Mouse (Mus musculus) intestine, embryonic 14.5 days (tissue): Measurements from ENCODE around the gene Kif23. TPM values are rescaled to one million over a fixed set of nuclear protein-coding genes. Genes with fewer than 3 reads are reported as not detected.

Source experiments
- ATAC-seq: fragments of 200-750 bp; cut with Nextera tagmentation; replicated peaks from 2 replicates; pipeline ENCODE4 v1.8.0; 2017; ENCODE audit warnings: low read depth, moderate number of reproducible peaks, moderate TSS enrichment, moderate library complexity; ENCODE audit not compliant: low FRiP score, low TSS enrichment
- DNase-seq: peaks from one replicate; pipeline ENCODE4 v3.0.0-alpha.2; 2018; ENCODE audit warnings: low spot score
- H3K27ac ChIP-seq: fragments of 300-500 bp; sonication (generic); 2 replicates; pipeline ENCODE4 v1.5.1; 2014; ENCODE audit warnings: low read depth, mild to moderate bottlenecking, control low read depth
- H3K27me3 ChIP-seq: fragments of 300-500 bp; sonication (generic); replicated peaks from 2 replicates; pipeline ENCODE4 v1.6.1; 2014; ENCODE audit warnings: low read length, control low read depth; ENCODE audit not compliant: control insufficient read depth, insufficient read depth
- H3K36me3 ChIP-seq: fragments of 300-500 bp; sonication (generic); 2 replicates; pipeline ENCODE4 v1.6.1; 2014; ENCODE audit warnings: low read length, control low read depth; ENCODE audit not compliant: control insufficient read depth, insufficient read depth
- H3K4me1 ChIP-seq: fragments of 300-500 bp; sonication (generic); replicated peaks from 2 replicates; pipeline ENCODE4 v1.6.1; 2014; ENCODE audit warnings: low read length, control low read depth, mixed read lengths; ENCODE audit not compliant: control insufficient read depth, insufficient read depth
- H3K4me2 ChIP-seq: fragments of 300-500 bp; sonication (generic); 2 replicates; pipeline ENCODE4 v1.6.1; 2014; ENCODE audit warnings: low read length
- H3K4me3 ChIP-seq: fragments of 300-500 bp; sonication (generic); 2 replicates; pipeline ENCODE4 v1.5.1; 2014; ENCODE audit warnings: low read depth, low read length, control low read depth, mixed read lengths
- H3K9ac ChIP-seq: fragments of 300-500 bp; sonication (generic); 2 replicates; pipeline ENCODE4 v1.6.1; 2014; ENCODE audit warnings: mild to moderate bottlenecking, low read length
- H3K9me3 ChIP-seq: fragments of 300-500 bp; sonication (generic); 2 replicates; pipeline ENCODE4 v1.6.1; 2016; ENCODE audit warnings: low read length, control low read depth; ENCODE audit not compliant: control insufficient read depth
- WGBS: fragments of 180-500 bp; shearing (Covaris S2); extraction: QIAGEN DNeasy Blood & Tissue Kit; methylation state at CpG from one replicate; pipeline ENCODE4 v1.1.7; 2014; 5-methylcytosine and 5-hydroxymethylcytosine counted together
- polyA plus RNA-seq: library from polyadenylated mRNA; unstranded; fragments of >200 nt; fragmentation: Nextera tagmentation; extraction: Ambion mirVana; gene quantifications from 2 replicates; pipeline ENCODE4 v1.2.1, GENCODE M21; 2014

The Kif23 gene
- polyA plus RNA-seq, 1 experiment from 2014 or later: 115 TPM

- Histone ChIP-seq H3K4me2 (no peak overlapping the region), H3K36me3 (peaks cover 99% of the 10 kb centered on the region), H3K4me1 (no peaks in the 10 kb centered on the region), H3K9me3 (no peaks in the 10 kb centered on the region), H3K4me3 (no peak overlapping the region), H3K27me3 (no peaks in the 10 kb centered on the region), H3K9ac (no peak overlapping the region), H3K27ac (no peak overlapping the region)
- DNase-seq: no peak
- no peak for ATAC-seq
- 89% methylated on average over 10 of the region's 10 CpGs for WGBS
Observed at GRCm38 (mm10) chr9:61925086-61925660, 21.4 kb downstream of the Kif23 start.

- 91% methylated on average over 6 of the region's 6 CpGs for WGBS
- no peaks in the 10 kb centered on the region for H3K4me1 ChIP-seq
- H3K36me3 ChIP-seq: peaks cover 90% of the 10 kb centered on the region
- H3K27ac ChIP-seq: no peak overlapping the region
- H3K4me3 ChIP-seq: no peak overlapping the region
- no peak for DNase-seq
- no peaks in the 10 kb centered on the region for H3K27me3 ChIP-seq
- ATAC-seq: no peak
- no peaks in the 10 kb centered on the region for H3K9me3 ChIP-seq
- no peak overlapping the region for H3K4me2 ChIP-seq
- H3K9ac ChIP-seq: no peak overlapping the region
Observed at GRCm38 (mm10) chr9:61920331-61920730, 26.2 kb downstream of the Kif23 start.

- Histone ChIP-seq H3K4me1 (no peaks in the 10 kb centered on the region; the same call in 1 of the 2 replicates), H3K9ac (no peak overlapping the region), H3K27me3 (no peaks in the 10 kb centered on the region), H3K9me3 (no peaks in the 10 kb centered on the region), H3K4me2 (no peak overlapping the region), H3K4me3 (no peak overlapping the region), H3K36me3 (peaks cover 81% of the 10 kb centered on the region), H3K27ac (no peak overlapping the region)
- DNase-seq (no peak), ATAC-seq (no peak)
- WGBS: 91% methylated on average over 5 of the region's 5 CpGs
Observed at GRCm38 (mm10) chr9:61919464-61919863, 27.1 kb downstream of the Kif23 start.

DNA sequence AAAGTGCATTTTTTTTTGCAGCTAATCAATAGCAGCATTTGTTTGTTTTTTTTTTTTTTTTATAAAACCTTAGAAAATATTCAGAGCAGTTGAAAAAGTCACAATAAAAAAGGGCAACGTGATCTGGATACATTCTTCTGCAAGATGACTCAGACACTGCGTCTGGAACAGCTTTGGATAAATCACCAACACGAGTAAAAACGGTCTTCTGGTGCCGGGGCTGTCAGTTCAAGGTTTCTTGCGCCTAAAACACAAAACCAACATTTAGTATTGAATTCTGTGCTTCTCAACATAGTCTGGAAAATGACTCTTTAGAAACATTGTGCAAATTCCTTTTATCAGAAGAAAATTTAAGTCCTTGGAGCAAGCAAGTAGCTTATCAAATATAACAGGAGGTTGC is 29.1 kb downstream of the Kif23 start:
- no peaks in the 10 kb centered on the region for H3K27me3 ChIP-seq
- no peaks in the 10 kb centered on the region for H3K9me3 ChIP-seq
- WGBS: 92% methylated on average over 6 of the region's 6 CpGs
- H3K4me1 ChIP-seq: peaks cover 4% of the 10 kb centered on the region; the same call in 1 of the 2 replicates
- DNase-seq (no peak), ATAC-seq (no peak)
- no peak overlapping the region for H3K27ac ChIP-seq
- no peak overlapping the region for H3K4me3 ChIP-seq
- no peak overlapping the region for H3K4me2 ChIP-seq
- H3K9ac ChIP-seq: no peak overlapping the region
- peaks cover 73% of the 10 kb centered on the region for H3K36me3 ChIP-seq

DNA sequence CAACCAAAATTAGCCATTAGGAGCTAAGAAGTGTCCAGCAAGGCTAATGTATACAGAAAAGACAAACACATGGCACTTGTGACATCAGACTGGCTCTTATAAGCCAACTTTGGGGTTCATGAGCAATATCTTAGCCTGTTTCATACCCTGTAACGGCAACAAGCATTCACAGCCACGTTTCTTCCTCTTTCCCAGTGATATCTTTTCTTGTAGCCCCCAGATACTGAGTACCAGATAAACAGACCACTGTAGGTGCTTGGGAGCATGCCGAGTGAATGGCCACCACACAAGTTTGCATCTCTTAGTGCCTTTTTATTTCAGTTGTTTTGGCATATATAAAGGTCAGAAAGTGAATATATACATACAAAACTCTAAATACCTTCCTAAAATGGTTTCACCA is 29.6 kb downstream of the Kif23 start:
- Histone ChIP-seq H3K27me3 (no peaks in the 10 kb centered on the region), H3K4me2 (no peak overlapping the region), H3K9me3 (no peaks in the 10 kb centered on the region), H3K4me1 (peaks cover 6% of the 10 kb centered on the region; the same call in 1 of the 2 replicates), H3K9ac (no peak overlapping the region), H3K27ac (no peak overlapping the region), H3K36me3 (peaks cover 73% of the 10 kb centered on the region), H3K4me3 (no peak overlapping the region)
- 92% methylated on average over 3 of the region's 3 CpGs for WGBS
- ATAC-seq (no peak), DNase-seq (no peak)

DNA sequence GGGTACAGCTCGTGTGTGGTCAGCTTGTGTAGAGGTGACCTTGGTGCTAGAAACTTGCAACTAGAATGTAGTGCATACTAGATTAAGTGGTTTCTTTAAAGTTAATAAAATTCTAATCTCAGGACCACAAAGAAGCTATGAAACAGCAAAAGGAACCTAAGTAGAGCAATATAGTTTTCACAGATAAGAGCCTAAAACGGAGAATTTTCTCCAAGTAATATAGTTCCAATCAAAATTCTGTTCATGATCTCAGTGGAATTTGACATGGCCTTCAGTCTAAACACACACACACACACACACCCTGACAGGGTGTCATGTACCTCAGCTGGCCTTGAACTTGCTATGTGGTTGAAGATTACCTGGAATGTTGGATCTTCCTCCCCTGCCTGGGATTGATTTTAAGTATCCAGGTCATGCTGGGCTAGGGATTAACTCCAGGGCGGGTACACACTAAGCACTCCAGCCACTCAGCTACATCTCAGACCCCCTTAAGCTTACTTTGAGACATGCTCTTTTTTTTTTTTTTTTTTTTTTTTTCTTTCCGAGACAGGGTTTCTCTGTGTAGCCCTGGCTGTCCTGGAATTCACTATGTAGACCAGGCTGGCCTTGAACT is 31.1 kb downstream of the Kif23 start:
- H3K4me3 ChIP-seq: peak overlapping the region; percentile 100
- H3K27ac ChIP-seq: peak overlapping the region; percentile 95
- ATAC-seq (no peak), DNase-seq (no peak)
- H3K27me3 ChIP-seq: no peaks in the 10 kb centered on the region
- peaks cover 6% of the 10 kb centered on the region; the same call in 1 of the 2 replicates for H3K4me1 ChIP-seq
- H3K36me3 ChIP-seq: peaks cover 68% of the 10 kb centered on the region
- H3K9me3 ChIP-seq: no peaks in the 10 kb centered on the region
- peak overlapping the region; percentile 95 for H3K4me2 ChIP-seq
- WGBS: 43% methylated on average over 4 of the region's 4 CpGs
- H3K9ac ChIP-seq: peak overlapping the region; percentile 59

DNA sequence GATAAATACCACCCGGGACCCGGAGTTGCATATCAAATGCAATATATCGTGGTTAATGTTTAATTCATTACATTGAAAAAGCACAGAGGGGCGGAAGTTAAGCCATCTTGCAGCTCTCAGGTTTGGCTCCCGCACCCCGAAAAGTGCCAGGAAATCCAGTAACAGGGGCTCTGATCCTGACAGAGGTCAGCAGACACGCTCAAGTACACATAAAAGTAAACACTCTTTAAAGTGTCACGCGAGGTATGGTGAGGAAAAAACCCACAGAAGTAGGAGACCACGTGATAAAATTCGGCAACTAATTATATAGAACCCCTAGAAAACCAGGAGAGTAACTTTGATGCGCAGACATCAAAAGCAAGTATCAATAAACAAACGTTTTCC is 31.7 kb downstream of the Kif23 start:
- Histone ChIP-seq H3K4me3 (peak overlapping the region; percentile 100), H3K9me3 (no peaks in the 10 kb centered on the region), H3K9ac (peak overlapping the region; percentile 59), H3K36me3 (peaks cover 62% of the 10 kb centered on the region), H3K4me1 (peaks cover 6% of the 10 kb centered on the region; the same call in 1 of the 2 replicates), H3K27ac (peak overlapping the region; percentile 95), H3K4me2 (peak overlapping the region; percentile 95), H3K27me3 (no peaks in the 10 kb centered on the region)
- no peak for DNase-seq
- peak; percentile 9; the same call in 1 of the 2 replicates for ATAC-seq
- WGBS: 2% methylated on average over 13 of the region's 13 CpGs

DNA sequence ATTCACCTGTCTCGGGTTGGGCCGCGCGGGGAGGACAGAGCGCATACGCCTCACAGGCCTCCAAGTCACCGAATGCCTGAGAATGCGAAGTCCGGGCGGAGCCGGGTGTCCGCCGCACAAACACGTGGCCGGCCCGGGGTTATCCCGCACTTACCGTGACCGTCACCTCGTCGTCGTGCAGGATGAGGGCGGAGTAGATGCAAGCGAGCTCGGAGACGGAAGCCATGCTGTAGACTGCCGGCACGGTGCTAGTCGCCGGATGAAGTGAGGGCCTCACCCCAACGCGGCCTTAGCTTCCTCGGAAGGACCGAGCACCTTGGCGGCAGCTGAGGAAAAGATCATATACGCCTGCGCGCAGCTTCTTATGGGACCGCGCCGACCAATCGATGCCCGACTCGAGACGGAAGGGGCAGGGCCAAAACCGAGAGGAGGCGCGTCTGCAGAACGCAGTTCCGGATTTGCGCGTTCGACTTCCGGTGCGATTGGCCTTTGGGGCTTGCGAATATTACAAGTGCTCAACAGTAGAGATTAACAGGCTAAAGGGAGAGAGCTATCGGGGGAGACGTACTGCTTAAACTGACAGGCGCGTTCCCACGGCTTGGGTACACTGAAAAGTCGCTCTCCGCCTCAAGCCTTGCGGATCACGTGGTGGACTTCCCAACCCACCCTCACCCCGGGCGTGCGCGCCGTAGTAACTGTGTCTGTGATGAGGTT is 32.2 kb downstream of the Kif23 start, which contains the start of gene Rplp1:
Gene Rplp1 (minus strand): TSS at position 340 of the 714 bp plus-strand sequence.
- Histone ChIP-seq H3K27ac (peak within 1 kb of the TSS; percentile 95), H3K4me2 (peak within 1 kb of the TSS; percentile 95), H3K4me1 (peaks cover 6% of the 10 kb centered on the region; the same call in 1 of the 2 replicates), H3K9ac (peak within 1 kb of the TSS; percentile 91), H3K4me3 (peak within 1 kb of the TSS; percentile 100), H3K27me3 (no peaks in the 10 kb centered on the region), H3K9me3 (no peaks in the 10 kb centered on the region), H3K36me3 (peaks cover 57% of the 10 kb centered on the region)
- WGBS: under 1% methylated on average over 68 of the region's 70 CpGs
- peak; percentile 91 for ATAC-seq
- DNase-seq: peak; percentile 94
